Mouse (Mus musculus) lung, postnatal 0 days (tissue): ENCODE data around the gene Slc25a20. TPM values are rescaled to one million over a fixed set of nuclear protein-coding genes. Genes with fewer than 3 reads are reported as not detected.

ENCODE experiments used
- ATAC-seq: fragments of 200-750 bp; cut with Nextera tagmentation; 2 replicates; pipeline ENCODE4 v1.8.0; 2017; ENCODE audit warnings: moderate library complexity
- DNase-seq: peaks from one replicate; pipeline ENCODE4 v3.0.0-alpha.2; 2016; ENCODE audit warnings: low spot score
- H3K27ac ChIP-seq: fragments of 300-500 bp; sonication (generic); 2 replicates; pipeline ENCODE4 v1.5.1; 2014; ENCODE audit warnings: antibody characterized with exemption, mild to moderate bottlenecking, low read length, mixed read lengths
- H3K27me3 ChIP-seq: fragments of 300-500 bp; sonication (generic); replicated peaks from 2 replicates; pipeline ENCODE4 v1.6.1; 2014; ENCODE audit warnings: low read length, mixed read lengths; ENCODE audit not compliant: insufficient read depth
- H3K36me3 ChIP-seq: fragments of 300-500 bp; sonication (generic); 2 replicates; pipeline ENCODE4 v1.6.1; 2014; ENCODE audit warnings: low read length, mixed read lengths; ENCODE audit not compliant: insufficient read depth
- H3K4me1 ChIP-seq: fragments of 300-500 bp; sonication (generic); 2 replicates; pipeline ENCODE4 v1.6.1; 2014; ENCODE audit warnings: antibody characterized with exemption, low read depth, low read length, mixed read lengths; ENCODE audit not compliant: insufficient read depth
- H3K4me2 ChIP-seq: fragments of 300-500 bp; sonication (generic); replicated peaks from 2 replicates; pipeline ENCODE4 v1.6.1; 2014; ENCODE audit warnings: low read depth, mild to moderate bottlenecking, low read length, moderate library complexity, mixed read lengths
- H3K4me3 ChIP-seq: fragments of 300-500 bp; sonication (generic); 2 replicates; pipeline ENCODE4 v1.5.1; 2014; ENCODE audit warnings: low read depth, low read length
- H3K9ac ChIP-seq: fragments of 300-500 bp; sonication (generic); replicated peaks from 2 replicates; pipeline ENCODE4 v1.6.1; 2014; ENCODE audit warnings: low read depth, mild to moderate bottlenecking
- H3K9me3 ChIP-seq: fragments of 300-500 bp; sonication (generic); 2 replicates; pipeline ENCODE4 v1.6.1; 2016; ENCODE audit warnings: low read length, mixed read lengths
- CTCF ChIP-seq: IDR thresholded peaks from 2 replicates; pipeline ENCODE4 v1.5.1; 2016; ENCODE audit warnings: antibody characterized with exemption, mild to moderate bottlenecking
- EP300 ChIP-seq: IDR thresholded peaks from 2 replicates; pipeline ENCODE4 v1.6.1; 2016; ENCODE audit warnings: antibody characterized with exemption, mild to moderate bottlenecking, control low read depth
- WGBS: fragments of 180-500 bp; shearing (Covaris S2); extraction: QIAGEN DNeasy Blood & Tissue Kit; methylation state at CpG from one replicate; pipeline ENCODE4 v1.1.7; 2014; 5-methylcytosine and 5-hydroxymethylcytosine counted together
- polyA plus RNA-seq: library from polyadenylated mRNA; unstranded; fragments of >200 nt; fragmentation: Nextera tagmentation; extraction: Ambion mirVana; gene quantifications from 2 replicates; pipeline ENCODE4 v1.2.1, GENCODE M21; 2015

Gene Slc25a20
- polyA plus RNA-seq, 1 experiment from 2014 or later = 58.7 TPM

GRCm38 (mm10) chr9:108689993-108690392 lies 28.1 kb downstream of the Slc25a20 start:
- Histone ChIP-seq H3K9me3 (no peaks in the 10 kb centered on the region), H3K4me1 (peaks cover 13% of the 10 kb centered on the region; the same call in 1 of the 2 replicates), H3K4me2 (no peak overlapping the region), H3K4me3 (no peak overlapping the region), H3K9ac (no peak overlapping the region), H3K27me3 (no peaks in the 10 kb centered on the region), H3K36me3 (no peaks in the 10 kb centered on the region), H3K27ac (no peak overlapping the region)
- WGBS = 73% methylated on average over 1 of the region's 1 CpGs
- ATAC-seq = no peak
- TF ChIP-seq CTCF = no peak
- no peak for TF ChIP-seq EP300
- DNase-seq = no peak

- 95% methylated on average over 6 of the region's 6 CpGs for WGBS
- no peaks in the 10 kb centered on the region for H3K9me3 ChIP-seq
- H3K4me3 ChIP-seq = no peak overlapping the region
- no peaks in the 10 kb centered on the region for H3K27me3 ChIP-seq
- DNase-seq (no peak), ATAC-seq (no peak)
- H3K4me1 ChIP-seq = peaks cover 13% of the 10 kb centered on the region; the same call in 1 of the 2 replicates
- H3K27ac ChIP-seq = 0 out of 2 replicates have a peak overlapping the region, but pooled peaks have one; percentile 52
- no peaks in the 10 kb centered on the region for H3K36me3 ChIP-seq
- no peak overlapping the region for H3K4me2 ChIP-seq
- no peak overlapping the region for H3K9ac ChIP-seq
- TF ChIP-seq EP300 = no peak
- TF ChIP-seq CTCF = no peak
These were observed 29.0 kb downstream of the Slc25a20 start for GRCm38 (mm10) chr9:108690914-108691313.

DNA sequence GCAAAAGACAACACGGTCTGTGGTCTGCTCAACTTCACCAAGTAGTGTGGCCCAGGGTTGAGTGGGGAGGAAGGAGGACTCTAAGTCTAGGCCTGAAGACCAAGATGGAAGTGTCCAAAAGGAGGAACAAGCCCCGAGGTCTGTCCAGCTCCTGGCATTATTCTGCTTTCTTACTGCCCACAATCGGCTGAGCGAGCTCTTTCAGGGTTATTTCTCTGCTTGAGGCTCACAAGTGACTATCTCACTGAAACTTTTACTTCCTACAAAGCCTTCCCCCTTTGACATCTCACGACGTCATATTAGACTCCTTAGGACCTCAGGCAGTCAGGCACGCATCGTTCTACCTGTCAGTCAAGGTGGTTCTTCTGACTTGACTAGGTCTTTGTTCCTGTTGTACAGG lies 29.5 kb downstream of the Slc25a20 start:
- H3K9me3 ChIP-seq = no peaks in the 10 kb centered on the region
- ATAC-seq (no peak), DNase-seq (peak; percentile 36)
- peak overlapping the region; percentile 88 for H3K4me3 ChIP-seq
- peak overlapping the region; percentile 95 for H3K4me2 ChIP-seq
- no peaks in the 10 kb centered on the region for H3K27me3 ChIP-seq
- no peaks in the 10 kb centered on the region for H3K36me3 ChIP-seq
- WGBS = 61% methylated on average over 8 of the region's 8 CpGs
- TF ChIP-seq EP300 (no peak), CTCF (no peak)
- peaks cover 13% of the 10 kb centered on the region; the same call in 1 of the 2 replicates for H3K4me1 ChIP-seq
- H3K27ac ChIP-seq = peak overlapping the region; percentile 52
- H3K9ac ChIP-seq = peak overlapping the region; percentile 78; the same call in 1 of the 2 replicates

- peak overlapping the region; percentile 95 for H3K4me2 ChIP-seq
- DNase-seq = peak; percentile 94
- H3K9me3 ChIP-seq = no peaks in the 10 kb centered on the region
- H3K36me3 ChIP-seq = no peaks in the 10 kb centered on the region
- H3K4me1 ChIP-seq = peaks cover 13% of the 10 kb centered on the region; the same call in 1 of the 2 replicates
- ATAC-seq = peak; percentile 94
- peak overlapping the region; percentile 88 for H3K4me3 ChIP-seq
- WGBS = 5% methylated on average over 34 of the region's 42 CpGs
- H3K27ac ChIP-seq = peak overlapping the region; percentile 52
- H3K9ac ChIP-seq = peak overlapping the region; percentile 78
- TF ChIP-seq CTCF = no peak
- no peak for TF ChIP-seq EP300
- H3K27me3 ChIP-seq = no peaks in the 10 kb centered on the region
These were observed 29.9 kb downstream of the Slc25a20 start for GRCm38 (mm10) chr9:108691846-108692225.

GRCm38 (mm10) chr9:108692226-108693041 lies 30.5 kb downstream of the Slc25a20 start:
- 1% methylated on average over 79 of the region's 92 CpGs for WGBS
- TF ChIP-seq EP300 (no peak), CTCF (peak; percentile 47)
- Histone ChIP-seq H3K9me3 (no peaks in the 10 kb centered on the region), H3K27ac (peak overlapping the region; percentile 52), H3K4me2 (peak overlapping the region; percentile 95), H3K36me3 (no peaks in the 10 kb centered on the region), H3K27me3 (no peaks in the 10 kb centered on the region), H3K4me3 (peak overlapping the region; percentile 88), H3K9ac (peak overlapping the region; percentile 78), H3K4me1 (peaks cover 13% of the 10 kb centered on the region; the same call in 1 of the 2 replicates)
- ATAC-seq (peak; percentile 36), DNase-seq (peak; percentile 74)

DNA sequence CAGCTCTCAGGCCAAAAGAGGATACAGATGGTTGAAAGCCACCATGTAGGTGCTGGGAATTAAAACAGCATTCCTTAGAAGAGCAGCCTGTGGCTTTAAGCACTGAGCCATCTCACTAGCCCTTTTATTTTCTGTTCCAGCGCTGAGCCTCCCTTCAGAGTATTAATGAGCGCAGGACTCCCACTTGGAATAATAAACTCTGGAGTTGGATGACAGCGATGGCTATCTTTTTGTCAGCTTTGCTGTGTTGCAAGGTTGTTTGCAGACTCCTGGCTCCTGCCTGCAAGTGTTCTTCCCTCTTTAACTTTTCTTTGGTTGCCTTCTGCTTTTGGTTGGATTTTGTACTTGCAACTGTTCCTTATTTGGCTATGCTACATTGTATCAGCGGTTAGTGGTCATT lies 32.1 kb downstream of the Slc25a20 start:
- ATAC-seq (no peak), DNase-seq (no peak)
- Histone ChIP-seq H3K4me3 (no peak overlapping the region), H3K4me1 (peaks cover 13% of the 10 kb centered on the region; the same call in 1 of the 2 replicates), H3K36me3 (no peaks in the 10 kb centered on the region), H3K27ac (no peak overlapping the region), H3K9me3 (no peaks in the 10 kb centered on the region), H3K27me3 (no peaks in the 10 kb centered on the region), H3K4me2 (no peak overlapping the region), H3K9ac (no peak overlapping the region)
- TF ChIP-seq CTCF (no peak), EP300 (no peak)
- WGBS = 80% methylated on average over 4 of the region's 4 CpGs
